ENCODE assay signal across 9 mouse cellular contexts in genomic region chr4:82503274-82504014, GRCm38 (mm10).
DNase-seq lines count a peak whose midpoint lies in the region; ATAC-seq and TF ChIP-seq lines count a peak whose summit lies in the region.
"Had no signal": no experiment of that assay in that cellular context is flagged by ENCODE, and none has a peak within 500 bp of the region (broad histone marks: within the 10 kb centered on the region; RNA-seq: fewer than 3 reads in every experiment).

No protein-coding gene starts in this region.

- no peak for ATAC-seq in embryonic facial prominence, embryonic 15.5 days (ENCODE audit: insufficient number of reproducible peaks, low FRiP score, low TSS enrichment, low read depth)
- ATAC-seq in intestine, embryonic 15.5 days, result no peak

- H3K27ac ChIP-seq in layer of hippocampus, adult 2 months, result peak overlapping the region; percentile 98
- peak overlapping the region; percentile 100 for H3K27ac ChIP-seq in embryonic facial prominence, embryonic 15.5 days (replicated peaks)
- H3K27ac ChIP-seq in intestine, embryonic 15.5 days, result no peak overlapping the region

- H3ac ChIP-seq in myocyte (ENCODE audit: control insufficient read depth, insufficient read length), result peak overlapping the region; percentile 50

- TF ChIP-seq CTCF in layer of hippocampus, adult 2 months (conservative IDR thresholded peaks at IDR 0.05), result no peak

- 11% methylated on average over 8 of the region's 8 CpGs for WGBS in embryonic facial prominence, embryonic 15.5 days
- 9% methylated on average over 8 of the region's 8 CpGs for WGBS in intestine, embryonic 15.5 days

- no peak for DNase-seq in layer of hippocampus, adult 2 months (ENCODE audit: low spot score in 2 of 2)
- no peak for DNase-seq in layer of hippocampus, postnatal 36 days
- no peak for DNase-seq in urinary bladder, postnatal 25 days (ENCODE audit: low spot score)
- DNase-seq in spleen, postnatal 10 days (ENCODE audit: low spot score in 2 of 2), result no peak
- no peak for DNase-seq in gastrocnemius, postnatal 14 days
- DNase-seq: lung, postnatal 14 days had no signal

- H3K9ac ChIP-seq in embryonic facial prominence, embryonic 15.5 days, result peak overlapping the region; percentile 97
- H3K9ac ChIP-seq in intestine, embryonic 15.5 days, result peak overlapping the region; percentile 99

- peak overlapping the region; percentile 95 for H3K4me2 ChIP-seq in embryonic facial prominence, embryonic 15.5 days (replicated peaks)
- H3K4me2 ChIP-seq in intestine, embryonic 15.5 days (replicated peaks), result peak overlapping the region; percentile 97
- peak overlapping the region; percentile 77 for H3K4me2 ChIP-seq in myocyte (ENCODE audit: low read depth)

- peaks cover 58% of the 10 kb centered on the region for H3K79me2 ChIP-seq in myocyte (ENCODE audit: control insufficient read depth, insufficient read depth)

- H3K4me3 ChIP-seq in layer of hippocampus, adult 2 months, result peak overlapping the region; percentile 95
- peak overlapping the region; percentile 86 for H3K4me3 ChIP-seq in embryonic facial prominence, embryonic 15.5 days (replicated peaks)
- H3K4me3 ChIP-seq in intestine, embryonic 15.5 days (replicated peaks), result peak overlapping the region; percentile 95
- peak overlapping the region; percentile 95 for H3K4me3 ChIP-seq in myocyte

- peaks cover 31% of the 10 kb centered on the region for H3K4me1 ChIP-seq in embryonic facial prominence, embryonic 15.5 days
- H3K4me1 ChIP-seq in intestine, embryonic 15.5 days (replicated peaks), result peaks cover 16% of the 10 kb centered on the region; the same call in 1 of the 2 replicates

- TF ChIP-seq POLR2A in myocyte (IDR thresholded peaks at IDR 0.05; ENCODE audit: insufficient read length, low read depth), result no peak

- intact Hi-C loops in gastrocnemius, postnatal 14 days (cut with DNase I; ENCODE audit: low total_unique reads), result no loop called here

- H3K36me3 ChIP-seq in embryonic facial prominence, embryonic 15.5 days, result peaks cover 1% of the 10 kb centered on the region; the same call in 1 of the 2 replicates
- H3K36me3 ChIP-seq in intestine, embryonic 15.5 days, result no peaks in the 10 kb centered on the region
- peaks cover 2% of the 10 kb centered on the region for H3K36me3 ChIP-seq in myocyte (ENCODE audit: control insufficient read depth, insufficient read depth)

- H3K27me3 ChIP-seq in embryonic facial prominence, embryonic 15.5 days, result no peaks in the 10 kb centered on the region
- H3K27me3 ChIP-seq in intestine, embryonic 15.5 days (replicated peaks), result no peaks in the 10 kb centered on the region
- H3K27me3 ChIP-seq in myocyte (ENCODE audit: control insufficient read depth, insufficient read depth, insufficient read length), result no peaks in the 10 kb centered on the region

- H3K9me3 ChIP-seq in embryonic facial prominence, embryonic 15.5 days (replicated peaks), result no peaks in the 10 kb centered on the region
- no peaks in the 10 kb centered on the region for H3K9me3 ChIP-seq in intestine, embryonic 15.5 days

TF ChIP-seq in myocyte, 11 proteins besides CTCF, POLR2A, EP300 and RAD21:
- no peak for TF ChIP-seq USF1 (IDR thresholded peaks at IDR 0.05; ENCODE audit: low read depth)
- TF ChIP-seq MYOD1 (IDR thresholded peaks at IDR 0.05; ENCODE audit: control insufficient read depth in 1 of 3, insufficient read length in 2 of 3, low read depth in 2 of 3), result no peak
- TF ChIP-seq MYOG (IDR thresholded peaks at IDR 0.05; ENCODE audit: control insufficient read depth in 1 of 3, insufficient read depth in 1 of 3, insufficient read length in 2 of 3, low read depth in 2 of 3), result no peak
- TF ChIP-seq TCF12 (IDR thresholded peaks at IDR 0.05; ENCODE audit: insufficient read depth, poor library complexity, severe bottlenecking), result no peak
- no peak for TF ChIP-seq REST (IDR thresholded peaks at IDR 0.05; ENCODE audit: insufficient read depth, insufficient read length)
- TF ChIP-seq CEBPB (IDR thresholded peaks at IDR 0.05; ENCODE audit: insufficient read depth, poor library complexity, severe bottlenecking), result no peak
- TF ChIP-seq TCF3 (IDR thresholded peaks at IDR 0.05; ENCODE audit: insufficient read length, low read depth), result no peak
- no peak for TF ChIP-seq SRF (IDR thresholded peaks at IDR 0.05; ENCODE audit: control insufficient read depth, insufficient read length, low read depth)
- no peak for TF ChIP-seq POLR2AphosphoS2 (IDR thresholded peaks at IDR 0.05; ENCODE audit: insufficient read length, low read depth)
- TF ChIP-seq MAX (IDR thresholded peaks at IDR 0.05; ENCODE audit: low read depth), result no peak
- no peak for TF ChIP-seq E2F4 (IDR thresholded peaks at IDR 0.05; ENCODE audit: insufficient read depth)
TF ChIP-seq in myocyte: peak in this region for 0.
